Mouse (Mus musculus) adrenal gland, adult (tissue): ENCODE data around the gene Ahcyl2.
"Not testable (repeated sequence)": the region's sequence is repeated elsewhere in the genome, so short reads cannot be mapped to it uniquely, and the experiment has no call there.

Source experiments
- DNase-seq, 2 experiments: peaks; one replicate each; pipeline ENCODE4 v3.0.0; 2022 to 2023; ENCODE audit warnings: low spot score in 1 of 2; ENCODE audit not compliant: inconsistent age in 2 of 2

Ahcyl2 gene

DNA sequence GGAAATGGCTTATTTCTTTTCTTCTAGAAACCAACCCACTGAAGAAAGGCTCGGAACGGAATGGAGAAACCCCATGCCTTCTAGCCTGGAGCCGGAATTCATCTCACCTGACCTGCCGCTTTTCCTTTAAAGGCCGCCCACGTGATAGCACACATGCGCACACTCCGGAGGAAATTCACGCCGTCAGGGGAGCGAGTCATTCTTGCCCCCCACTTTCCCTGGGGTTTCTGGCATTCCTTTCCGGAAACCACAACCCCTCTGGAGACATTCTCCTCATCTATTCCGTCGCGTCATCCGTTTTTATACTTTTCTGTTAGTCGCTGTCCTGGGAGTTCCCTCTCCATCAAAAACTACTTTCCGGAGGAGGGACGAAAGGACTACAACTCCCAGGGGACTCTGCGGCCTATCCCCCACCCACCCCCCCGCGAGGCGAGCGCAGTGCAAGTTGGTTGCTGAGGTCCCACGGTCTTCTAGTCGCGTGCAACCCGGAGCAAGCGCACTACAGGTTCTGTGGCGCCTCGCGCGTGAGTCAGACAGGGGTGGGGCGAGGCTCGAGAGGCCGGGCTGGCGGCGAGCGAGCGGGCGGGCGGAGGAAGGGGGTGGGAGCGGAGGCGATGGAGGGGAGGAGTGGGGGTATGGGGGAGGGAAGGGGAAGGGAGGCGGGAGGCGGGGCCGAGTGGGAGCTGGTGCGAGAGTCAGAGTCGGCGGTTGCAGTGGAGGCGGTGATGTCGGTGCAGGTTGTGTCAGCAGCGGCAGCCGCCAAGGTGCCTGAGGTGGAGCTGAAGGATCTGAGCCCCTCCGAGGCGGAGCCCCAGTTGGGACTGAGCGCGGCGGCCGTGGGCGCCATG, at the start of gene Ahcyl2:
Gene Ahcyl2, plus strand, starts transcription at position 199 of the 848 bp plus-strand sequence.
- DNase-seq: peak; percentile 98

- peak; percentile 34 to 75 for DNase-seq
These were observed 48.9 kb upstream of the Ahcyl2 start for GRCm38 (mm10) chr6:29718894-29719329.

DNA sequence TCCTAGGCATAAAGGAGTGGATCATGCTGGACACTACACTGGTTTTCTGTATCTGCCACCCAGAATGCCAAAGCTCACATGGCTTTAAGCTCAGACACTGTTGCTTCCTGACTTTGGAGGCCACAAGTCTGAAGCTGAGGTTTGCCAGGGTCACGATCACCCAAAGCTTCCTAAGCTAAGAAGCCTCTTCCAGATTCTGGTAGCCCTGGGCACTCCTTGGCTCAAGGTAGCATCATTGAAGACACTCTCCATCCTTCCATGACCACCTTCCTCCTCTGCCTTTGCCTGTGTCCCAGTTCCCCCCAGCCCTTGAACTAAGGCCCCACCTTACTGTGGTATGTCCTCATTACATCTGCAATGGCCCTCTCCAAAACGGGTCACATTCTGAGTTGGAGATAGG, 45.9 kb upstream of the Ahcyl2 start:
- DNase-seq: no peak

- no peak for DNase-seq
These were observed 41.1 kb upstream of the Ahcyl2 start for GRCm38 (mm10) chr6:29726576-29727200.

DNA sequence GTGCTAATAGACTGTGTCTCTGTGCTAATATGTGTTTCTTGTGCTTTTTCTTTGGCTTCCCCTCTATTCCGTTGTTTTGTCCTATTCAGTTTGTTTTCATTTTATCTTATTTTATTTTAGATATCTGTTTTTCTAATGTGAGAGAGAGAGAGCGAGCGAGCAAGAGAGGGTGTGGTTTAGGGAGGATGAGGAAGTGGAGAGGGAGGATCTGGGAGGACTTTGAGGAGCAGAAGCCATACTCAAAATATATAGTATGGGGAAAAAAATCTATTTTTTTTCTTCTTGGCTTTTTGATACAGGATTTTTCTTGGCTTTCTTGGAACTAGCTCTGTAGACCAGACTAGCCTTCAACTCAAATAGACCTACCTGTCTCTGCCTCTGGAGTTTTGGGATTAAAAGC, 39.8 kb upstream of the Ahcyl2 start:
- DNase-seq: no peak

GRCm38 (mm10) chr6:29729491-29729890, 38.3 kb upstream of the Ahcyl2 start:
- no peak for DNase-seq

DNA sequence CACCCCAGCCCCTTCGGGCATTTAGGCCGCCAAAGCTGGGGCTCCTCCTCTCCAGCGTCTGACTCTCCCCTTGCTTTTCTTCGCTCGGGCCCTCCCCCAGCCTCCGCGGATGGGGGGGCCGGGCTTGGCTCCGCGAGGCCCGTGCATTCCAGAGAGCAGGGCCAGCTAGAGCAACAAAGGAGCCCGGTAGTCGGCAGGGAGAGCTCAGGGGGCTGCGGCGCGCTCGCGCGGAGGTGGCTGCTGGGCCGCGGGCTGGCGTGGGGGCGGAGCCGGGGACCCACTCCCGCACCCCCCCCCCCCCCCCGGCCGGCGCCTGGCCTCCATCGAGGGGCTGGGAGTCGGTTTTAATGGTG, 32.5 kb upstream of the Ahcyl2 start, which contains the start of gene Smo:
Gene Smo, plus strand, starts transcription at position 168 of the 353 bp plus-strand sequence.
- DNase-seq: peak; percentile 80 to 90

- DNase-seq: peak; percentile 68 to 89
These were observed 31.9 kb upstream of the Ahcyl2 start for GRCm38 (mm10) chr6:29735689-29736451.

GRCm38 (mm10) chr6:29736610-29737458, 31.0 kb upstream of the Ahcyl2 start:
- DNase-seq: peak in 1 of 2 experiments; percentile 67

GRCm38 (mm10) chr6:29751466-29752152, 16.2 kb upstream of the Ahcyl2 start:
- no peak for DNase-seq

- DNase-seq: no peak
These were observed 14.5 kb upstream of the Ahcyl2 start for GRCm38 (mm10) chr6:29753336-29753735.

GRCm38 (mm10) chr6:29756001-29756400, 11.8 kb upstream of the Ahcyl2 start:
- DNase-seq: no peak

DNA sequence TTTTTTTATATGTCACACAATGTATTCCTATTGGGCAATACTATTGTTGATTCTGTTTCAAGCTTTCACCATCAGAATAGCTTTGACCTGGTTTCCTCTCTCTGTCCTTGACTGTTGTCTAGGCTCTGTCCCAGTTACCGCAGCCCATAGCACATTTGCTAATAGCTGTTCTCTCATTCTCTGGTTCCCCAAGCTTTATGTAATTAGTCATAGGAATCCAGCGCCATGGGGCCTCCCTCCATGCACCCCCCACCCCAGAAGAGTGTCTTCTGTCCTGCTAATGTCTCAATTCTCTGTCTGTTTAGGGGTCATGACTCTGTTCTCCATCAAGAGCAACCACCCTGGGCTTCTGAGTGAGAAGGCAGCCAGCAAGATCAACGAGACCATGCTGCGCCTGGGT, 11.3 kb upstream of the Ahcyl2 start:
- peak; percentile 24 to 74 for DNase-seq

DNA sequence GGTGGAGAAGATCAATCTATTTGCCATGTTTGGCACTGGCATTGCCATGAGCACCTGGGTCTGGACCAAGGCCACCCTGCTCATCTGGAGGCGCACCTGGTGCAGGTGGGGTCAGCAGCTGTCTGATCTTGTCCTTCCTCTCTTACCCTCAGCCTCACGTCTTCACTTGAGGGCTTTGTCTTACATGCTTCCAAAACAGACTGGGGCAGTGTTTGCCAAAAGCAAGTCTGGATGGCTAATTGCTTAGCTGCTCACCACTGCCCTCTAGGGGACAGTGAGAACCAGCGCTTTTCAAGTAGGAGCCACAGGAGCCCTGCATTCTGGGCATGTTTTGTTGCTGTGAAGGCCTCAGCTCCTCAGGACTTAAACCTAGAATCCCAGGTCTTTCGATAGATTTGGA, 9.4 kb upstream of the Ahcyl2 start:
- peak; percentile 67 to 89 for DNase-seq

GRCm38 (mm10) chr6:29759012-29759679, 8.7 kb upstream of the Ahcyl2 start:
- DNase-seq: peak in 1 of 2 experiments; percentile 43

GRCm38 (mm10) chr6:29760397-29760796, 7.4 kb upstream of the Ahcyl2 start:
- not testable (repeated sequence) for DNase-seq

DNA sequence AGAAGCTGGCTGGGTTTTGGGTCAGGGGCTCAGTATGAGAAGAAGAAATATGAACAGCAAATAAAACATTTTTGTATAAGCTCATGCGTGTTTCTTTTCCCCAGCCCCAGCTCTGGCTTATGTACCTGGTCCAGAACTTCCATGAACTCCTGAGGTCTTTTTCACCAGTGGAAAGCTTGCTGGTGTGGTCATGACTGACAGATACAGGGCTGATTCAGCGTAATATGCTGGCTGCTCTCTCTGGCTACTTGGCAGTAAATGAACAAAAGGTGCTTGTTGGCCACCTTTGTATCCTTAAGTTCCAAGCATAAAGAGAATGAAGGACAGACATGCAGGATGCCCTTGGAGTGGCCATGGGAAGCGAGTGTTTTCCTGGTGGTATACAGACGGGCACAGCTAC, 6.5 kb upstream of the Ahcyl2 start:
- no peak for DNase-seq

DNA sequence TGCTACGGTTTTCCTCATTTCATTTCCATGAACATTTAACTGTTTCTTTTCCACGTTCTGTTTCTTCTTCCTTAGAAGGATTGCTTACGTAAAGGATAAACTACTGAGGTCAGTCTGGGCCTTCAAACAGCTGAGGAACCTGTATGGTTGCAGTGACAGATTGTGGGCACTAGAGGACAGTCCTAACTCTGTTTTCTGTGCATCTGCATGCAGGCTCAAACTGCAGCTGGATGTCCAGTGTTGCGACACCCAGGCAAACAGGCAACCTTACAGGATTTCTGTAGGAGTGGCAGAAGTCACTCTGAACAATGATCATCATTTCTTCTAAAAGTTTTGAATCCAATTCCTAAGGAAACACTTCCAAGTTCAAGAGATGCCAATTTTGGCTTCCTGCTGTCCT, 5.3 kb upstream of the Ahcyl2 start:
- DNase-seq: peak; percentile 36 to 78

GRCm38 (mm10) chr6:29766874-29767273, 937 bp upstream of the Ahcyl2 start:
- peak; percentile 20 to 51 for DNase-seq
